Mouse (Mus musculus) hindbrain, embryonic 16.5 days (tissue): ENCODE measurements around the gene Rgl1. TPM values are rescaled to one million over a fixed set of nuclear protein-coding genes. Genes with fewer than 3 reads are reported as not detected.

Experiments used
- ATAC-seq: fragments of 200-750 bp; cut with Nextera tagmentation; 2 replicates; pipeline ENCODE4 v1.8.0; 2017; ENCODE audit warnings: moderate TSS enrichment, moderate library complexity
- H3K27ac ChIP-seq: fragments of 300-500 bp; sonication (generic); 2 replicates; pipeline ENCODE4 v1.5.1; 2014; ENCODE audit warnings: low read depth, mild to moderate bottlenecking, control low read depth, low read length, moderate library complexity
- H3K27me3 ChIP-seq: fragments of 300-500 bp; sonication (generic); replicated peaks from 2 replicates; pipeline ENCODE4 v1.6.1; 2014; ENCODE audit warnings: low read length; ENCODE audit not compliant: control insufficient read depth, insufficient read depth
- H3K36me3 ChIP-seq: fragments of 300-500 bp; sonication (generic); 2 replicates; pipeline ENCODE4 v1.6.1; 2014; ENCODE audit warnings: mild to moderate bottlenecking, low read length, moderate library complexity, mixed read lengths; ENCODE audit not compliant: control insufficient read depth, insufficient read depth
- H3K4me1 ChIP-seq: fragments of 300-500 bp; sonication (generic); 2 replicates; pipeline ENCODE4 v1.6.1; 2014; ENCODE audit warnings: low read depth, low read length; ENCODE audit not compliant: control insufficient read depth, insufficient read depth
- H3K4me2 ChIP-seq: fragments of 300-500 bp; sonication (generic); 2 replicates; pipeline ENCODE4 v1.6.1; 2014; ENCODE audit warnings: mild to moderate bottlenecking, low read length, control low read depth, moderate library complexity
- H3K4me3 ChIP-seq: fragments of 300-500 bp; sonication (generic); 2 replicates; pipeline ENCODE4 v1.5.1; 2014; ENCODE audit warnings: mild to moderate bottlenecking, low read length, control low read depth, moderate library complexity
- H3K9ac ChIP-seq: fragments of 300-500 bp; sonication (generic); 2 replicates; pipeline ENCODE4 v1.6.1; 2014; ENCODE audit warnings: low read depth, mild to moderate bottlenecking, control low read depth, low read length, moderate library complexity
- H3K9me3 ChIP-seq: fragments of 300-500 bp; sonication (generic); 2 replicates; pipeline ENCODE4 v1.6.1; 2014; ENCODE audit warnings: mild to moderate bottlenecking, low read length, moderate library complexity; ENCODE audit not compliant: control insufficient read depth
- WGBS: fragments of 180-500 bp; shearing (Covaris S2); extraction: QIAGEN DNeasy Blood & Tissue Kit; methylation state at CpG from one replicate; pipeline ENCODE4 v1.1.7; 2014; 5-methylcytosine and 5-hydroxymethylcytosine counted together
- polyA plus RNA-seq: library from polyadenylated mRNA; unstranded; fragments of >200 nt; fragmentation: Nextera tagmentation; extraction: Ambion mirVana; gene quantifications from 2 replicates; pipeline ENCODE4 v1.2.1, GENCODE M21; 2015

The Rgl1 gene
- polyA plus RNA-seq, 1 experiment from 2014 or later = 18.4 TPM

DNA sequence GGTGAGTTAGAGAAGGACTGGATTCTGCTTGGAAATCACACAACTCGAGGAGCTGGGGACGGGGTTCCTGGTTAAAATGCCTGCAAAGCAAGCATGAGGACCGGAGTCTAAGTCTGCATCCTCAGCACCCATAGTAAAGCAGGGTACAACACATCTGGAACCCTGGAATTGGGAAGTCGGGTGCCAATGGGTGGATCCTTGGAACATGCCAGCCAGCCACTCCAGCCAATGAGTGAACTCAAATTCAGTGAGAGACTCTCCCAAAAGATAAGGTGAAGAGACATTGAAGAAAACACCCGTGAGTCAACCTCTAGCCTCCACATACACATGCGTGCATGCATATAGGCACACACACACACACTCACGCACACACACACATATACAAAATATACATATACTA lies 172.8 kb downstream of the Rgl1 start:
- no peaks in the 10 kb centered on the region for H3K4me1 ChIP-seq
- no peak for ATAC-seq
- H3K9ac ChIP-seq = no peak overlapping the region
- no peak overlapping the region for H3K27ac ChIP-seq
- H3K27me3 ChIP-seq = no peaks in the 10 kb centered on the region
- 97% methylated on average over 7 of the region's 7 CpGs for WGBS
- H3K9me3 ChIP-seq = no peaks in the 10 kb centered on the region
- no peak overlapping the region for H3K4me2 ChIP-seq
- H3K4me3 ChIP-seq = no peak overlapping the region
- H3K36me3 ChIP-seq = no peaks in the 10 kb centered on the region

DNA sequence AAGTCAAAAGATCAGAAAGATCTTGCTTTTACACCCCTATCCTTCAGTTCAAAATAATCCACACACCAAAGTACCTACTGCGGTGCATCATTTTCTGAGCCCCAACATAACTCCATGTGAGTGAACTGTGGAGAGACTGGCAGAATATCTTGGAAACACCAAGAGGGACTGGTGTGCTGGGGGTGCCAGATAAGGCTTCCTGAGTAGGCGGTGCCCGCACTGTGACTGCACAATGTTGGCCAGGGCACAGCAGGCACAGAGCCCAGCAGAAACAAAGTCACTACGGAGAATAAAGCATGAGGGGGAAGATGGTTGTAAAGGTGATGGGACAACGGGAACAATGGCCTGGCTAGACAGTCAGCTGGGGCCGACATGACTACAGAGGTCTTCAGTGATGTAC lies 173.5 kb downstream of the Rgl1 start:
- H3K4me2 ChIP-seq = no peak overlapping the region
- H3K27ac ChIP-seq = no peak overlapping the region
- no peaks in the 10 kb centered on the region for H3K36me3 ChIP-seq
- H3K9ac ChIP-seq = no peak overlapping the region
- H3K4me1 ChIP-seq = no peaks in the 10 kb centered on the region
- no peak for ATAC-seq
- H3K9me3 ChIP-seq = no peaks in the 10 kb centered on the region
- H3K27me3 ChIP-seq = no peaks in the 10 kb centered on the region
- WGBS = 60% methylated on average over 6 of the region's 6 CpGs
- no peak overlapping the region for H3K4me3 ChIP-seq

DNA sequence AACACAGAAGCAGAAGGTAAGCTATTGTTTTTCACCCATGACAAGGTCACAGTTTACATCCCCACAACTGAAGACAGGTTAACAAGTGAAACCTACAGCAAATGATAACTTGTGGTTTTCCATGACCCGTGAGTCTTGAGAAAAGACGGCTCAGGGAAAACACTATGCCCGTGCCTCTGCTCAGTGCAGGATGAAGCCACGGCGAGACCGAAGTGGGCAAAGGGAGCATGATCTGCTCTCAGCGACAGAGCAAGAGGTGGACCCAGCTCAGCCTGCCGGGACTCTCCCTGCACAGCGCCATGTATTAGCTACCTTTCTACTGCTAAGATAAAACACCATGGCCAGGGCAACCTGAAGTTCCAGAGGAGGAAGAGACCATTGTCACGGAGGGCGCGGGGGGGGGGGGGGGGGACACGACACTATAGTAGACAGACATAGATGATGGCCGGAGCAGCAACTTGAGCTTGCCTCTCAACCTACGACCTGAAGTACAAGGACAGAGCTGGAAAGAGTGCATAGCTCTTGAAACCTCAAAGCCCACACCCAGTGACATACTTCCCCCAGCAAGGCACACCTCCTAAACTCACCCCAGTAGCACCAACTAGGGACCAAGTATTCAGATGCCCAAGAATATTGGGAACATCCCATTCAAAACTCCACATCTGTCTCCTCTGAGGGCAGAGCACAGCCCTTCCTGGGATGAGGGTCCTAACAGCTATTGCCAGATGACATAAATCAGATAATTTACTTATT lies 174.2 kb downstream of the Rgl1 start:
- H3K9me3 ChIP-seq = no peaks in the 10 kb centered on the region
- no peak overlapping the region for H3K4me2 ChIP-seq
- H3K4me3 ChIP-seq = no peak overlapping the region
- H3K9ac ChIP-seq = no peak overlapping the region
- H3K27me3 ChIP-seq = no peaks in the 10 kb centered on the region
- no peak overlapping the region for H3K27ac ChIP-seq
- no peaks in the 10 kb centered on the region for H3K4me1 ChIP-seq
- H3K36me3 ChIP-seq = no peaks in the 10 kb centered on the region
- no peak for ATAC-seq
- WGBS = 93% methylated on average over 14 of the region's 15 CpGs

DNA sequence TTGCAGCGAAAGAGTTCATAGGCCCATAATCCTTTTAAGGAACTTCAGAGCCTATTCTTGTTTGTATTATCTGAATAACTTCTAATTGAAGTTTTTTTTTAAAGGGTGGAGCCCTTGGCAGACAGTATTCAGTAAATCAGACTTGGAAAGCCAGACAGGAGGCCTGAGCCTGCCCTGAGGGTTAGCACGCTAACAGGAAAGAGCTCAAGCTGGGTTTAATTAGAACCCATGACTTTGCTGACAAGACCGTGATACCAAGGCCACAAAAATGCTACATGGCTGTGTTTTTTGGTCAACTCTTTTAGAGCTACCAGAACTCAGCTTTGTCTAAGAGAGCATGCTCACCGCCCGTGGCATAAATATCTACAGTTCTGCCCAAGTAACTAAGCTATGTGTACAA lies 175.8 kb downstream of the Rgl1 start:
- WGBS = 81% methylated on average over 5 of the region's 5 CpGs
- H3K9ac ChIP-seq = no peak overlapping the region

DNA sequence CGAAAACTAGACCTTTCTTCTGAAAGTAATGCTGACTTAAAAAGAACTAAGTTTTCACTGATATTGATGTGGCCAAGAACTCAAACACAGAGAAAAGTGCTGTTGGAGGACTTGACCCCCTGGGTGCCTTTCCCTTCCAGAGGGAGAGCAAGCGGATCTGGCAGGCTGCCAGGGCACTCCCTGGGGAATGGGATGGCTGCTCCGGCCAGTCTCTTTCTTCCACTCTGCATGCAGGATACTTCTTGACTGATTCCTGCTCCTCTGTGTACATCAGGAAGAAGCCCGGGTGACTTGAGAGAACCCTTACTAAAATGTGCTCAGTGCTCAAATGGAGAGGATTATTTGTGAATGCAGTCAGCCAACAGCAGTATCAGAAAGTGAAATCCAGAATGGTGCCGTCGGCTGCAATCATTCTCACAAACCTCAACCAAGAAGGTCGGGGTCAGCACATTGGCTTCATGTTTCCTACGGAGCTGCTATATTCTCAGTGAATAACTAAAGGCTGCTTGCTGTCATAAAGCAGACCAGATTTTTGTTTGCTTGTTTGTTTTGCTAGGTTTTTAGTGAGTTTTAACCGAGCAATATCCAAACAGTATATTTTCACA lies 176.7 kb downstream of the Rgl1 start:
- 34% methylated on average over 9 of the region's 9 CpGs for WGBS
- no peak overlapping the region for H3K27ac ChIP-seq
- no peak overlapping the region for H3K4me2 ChIP-seq

More for the DNA sequence above, 175.8 kb downstream of the Rgl1 start:
- H3K27ac ChIP-seq = no peak overlapping the region
- H3K4me2 ChIP-seq = no peak overlapping the region
- H3K9me3 ChIP-seq = no peaks in the 10 kb centered on the region
- H3K27me3 ChIP-seq = no peaks in the 10 kb centered on the region
- no peak overlapping the region for H3K4me3 ChIP-seq
- no peak for ATAC-seq
- H3K36me3 ChIP-seq = no peaks in the 10 kb centered on the region
- no peaks in the 10 kb centered on the region for H3K4me1 ChIP-seq

DNA sequence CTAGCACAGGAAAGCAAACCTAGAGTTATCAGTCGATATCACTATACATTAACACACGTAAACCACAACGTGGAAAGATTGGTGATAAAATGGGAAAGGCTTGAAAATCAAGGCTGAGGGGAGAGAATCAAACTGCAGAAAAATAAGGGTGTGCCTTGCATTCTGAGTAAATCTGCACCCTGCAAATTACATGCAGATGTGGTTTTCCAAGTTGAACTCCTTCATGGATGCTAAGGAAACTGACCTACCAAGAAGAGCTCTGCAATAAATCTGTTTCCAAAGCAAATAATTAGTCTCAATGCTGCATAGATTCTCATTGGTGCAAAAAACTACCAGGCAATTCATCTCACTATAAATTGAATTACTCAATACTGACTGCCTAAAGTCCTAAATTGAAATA lies 178.7 kb downstream of the Rgl1 start:
- WGBS = 88% methylated on average over 3 of the region's 3 CpGs
- Histone ChIP-seq H3K27me3 (no peaks in the 10 kb centered on the region), H3K4me1 (no peaks in the 10 kb centered on the region), H3K4me3 (no peak overlapping the region), H3K9me3 (no peaks in the 10 kb centered on the region), H3K4me2 (no peak overlapping the region), H3K9ac (no peak overlapping the region), H3K27ac (no peak overlapping the region), H3K36me3 (no peaks in the 10 kb centered on the region)
- no peak for ATAC-seq

More for the DNA sequence above, 176.7 kb downstream of the Rgl1 start:
- H3K4me3 ChIP-seq = no peak overlapping the region
- no peaks in the 10 kb centered on the region for H3K4me1 ChIP-seq
- H3K27me3 ChIP-seq = no peaks in the 10 kb centered on the region
- no peak for ATAC-seq
- H3K36me3 ChIP-seq = no peaks in the 10 kb centered on the region
- no peaks in the 10 kb centered on the region for H3K9me3 ChIP-seq
- no peak overlapping the region for H3K9ac ChIP-seq

DNA sequence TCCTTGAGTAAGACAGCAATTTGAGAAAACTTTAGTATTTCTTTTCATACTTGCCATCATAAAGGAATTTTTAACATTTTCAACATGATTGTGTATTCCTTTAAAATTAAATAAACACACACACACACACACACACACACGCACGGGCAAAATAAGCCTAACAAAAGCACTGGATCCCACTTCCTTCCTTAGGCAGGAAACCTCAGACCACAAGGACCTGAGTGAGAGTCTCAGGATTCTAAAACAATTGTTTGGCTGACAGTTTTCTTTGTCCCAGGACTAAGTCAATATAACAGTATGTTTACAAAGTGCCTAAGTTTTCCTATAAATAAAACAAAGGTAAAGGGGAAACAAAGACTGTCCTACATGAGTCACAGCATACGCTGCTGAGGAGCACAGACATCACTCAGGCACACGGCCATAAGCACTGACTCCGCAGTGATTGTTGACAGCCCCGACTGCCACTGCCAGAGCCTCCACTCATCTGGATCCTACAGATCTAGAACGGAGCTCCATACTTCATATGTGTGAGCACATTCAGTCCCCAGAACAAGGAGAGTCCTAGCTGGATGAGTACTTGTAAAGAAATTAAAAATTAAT lies 180.7 kb downstream of the Rgl1 start:
- Histone ChIP-seq H3K27me3 (no peaks in the 10 kb centered on the region), H3K4me1 (no peaks in the 10 kb centered on the region), H3K9ac (no peak overlapping the region), H3K27ac (no peak overlapping the region), H3K36me3 (no peaks in the 10 kb centered on the region), H3K4me2 (no peak overlapping the region), H3K4me3 (no peak overlapping the region), H3K9me3 (no peaks in the 10 kb centered on the region)
- WGBS = 72% methylated on average over 7 of the region's 7 CpGs
- ATAC-seq = no peak

DNA sequence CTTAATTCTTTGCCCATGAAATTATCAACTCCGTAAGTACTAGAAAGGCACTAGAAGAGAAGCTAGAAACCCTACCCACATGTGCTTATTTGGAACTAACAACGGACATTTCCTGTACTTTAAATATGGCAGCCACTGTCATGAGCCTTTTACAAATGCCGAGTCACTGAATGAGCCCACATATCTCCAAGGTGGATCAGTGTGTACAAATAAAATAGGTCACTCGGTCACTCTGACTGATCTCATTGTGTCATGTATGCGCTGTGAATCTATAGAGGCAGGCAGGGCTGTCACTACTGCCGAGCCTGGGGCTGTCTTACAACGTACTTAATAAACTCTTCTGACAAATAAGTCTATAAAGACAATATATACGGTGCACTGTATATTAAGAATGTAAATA lies 181.2 kb downstream of the Rgl1 start:
- no peaks in the 10 kb centered on the region for H3K4me1 ChIP-seq
- ATAC-seq = no peak
- WGBS = 79% methylated on average over 8 of the region's 8 CpGs

DNA sequence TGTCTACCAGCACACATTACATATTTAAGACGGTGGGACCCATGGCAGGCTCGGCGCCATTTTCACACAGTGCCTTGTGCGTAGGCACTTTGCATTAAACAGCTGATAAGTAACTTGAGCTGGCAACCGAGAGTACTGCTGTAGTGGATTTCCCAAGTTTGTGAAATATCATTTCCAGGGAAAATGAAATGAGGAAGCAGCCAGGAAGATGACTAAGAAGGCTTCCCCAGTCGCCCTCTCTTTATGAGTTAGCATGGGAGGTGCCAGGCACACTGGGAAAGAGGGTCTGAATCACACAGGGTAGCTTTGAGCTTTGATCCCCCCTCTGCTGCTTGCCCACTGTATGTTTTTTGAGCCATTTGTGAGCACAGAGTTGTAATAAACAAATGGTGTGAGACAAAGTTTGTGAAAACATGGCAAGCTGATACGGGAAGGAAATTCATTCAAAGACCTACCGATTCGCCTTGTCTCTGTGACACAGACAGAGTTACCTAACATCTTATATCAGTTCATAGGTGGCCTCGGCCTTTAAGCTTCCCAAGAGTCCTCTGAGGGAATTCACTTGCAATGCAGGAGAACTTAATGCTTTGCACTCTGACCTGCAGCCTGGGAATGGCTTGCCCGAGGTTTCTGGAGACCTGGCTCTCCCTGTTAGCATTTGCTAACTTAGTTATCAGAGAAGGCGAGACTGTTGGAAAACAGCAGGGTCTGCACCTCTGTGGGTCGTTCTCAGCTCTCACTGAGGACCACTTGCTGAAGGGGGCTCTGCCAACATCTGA lies 184.8 kb downstream of the Rgl1 start:
- Histone ChIP-seq H3K9ac (no peak overlapping the region), H3K4me3 (no peak overlapping the region), H3K4me2 (no peak overlapping the region), H3K9me3 (no peaks in the 10 kb centered on the region), H3K4me1 (peaks cover 9% of the 10 kb centered on the region), H3K36me3 (no peaks in the 10 kb centered on the region), H3K27ac (peak overlapping the region; percentile 18; the same call in 1 of the 2 replicates), H3K27me3 (no peaks in the 10 kb centered on the region)
- WGBS = 78% methylated on average over 13 of the region's 13 CpGs
- no peak for ATAC-seq

More for the DNA sequence above, 181.2 kb downstream of the Rgl1 start:
- Histone ChIP-seq H3K36me3 (no peaks in the 10 kb centered on the region), H3K9ac (no peak overlapping the region), H3K27ac (no peak overlapping the region), H3K4me3 (no peak overlapping the region), H3K9me3 (no peaks in the 10 kb centered on the region), H3K27me3 (no peaks in the 10 kb centered on the region), H3K4me2 (no peak overlapping the region)
